Mouse (Mus musculus): ENCODE data around the gene Olfr1359. TPM values are rescaled to one million over a fixed set of nuclear protein-coding genes. Genes with fewer than 3 reads are reported as not detected.

Olfr1359 gene
- total RNA-seq, 2 experiments from 2014 or later = 0.34 TPM; not detected in 1

GRCm38 (mm10) chr13:21722373-21722925 is 24.5 kb downstream of the Olfr1359 start:
- no peak for ATAC-seq (replicated peaks; ENCODE audit: low FRiP score, poor library complexity, severe bottlenecking)

- no peak for ATAC-seq (replicated peaks; ENCODE audit: low FRiP score, poor library complexity, severe bottlenecking)
These were observed 25.3 kb downstream of the Olfr1359 start for GRCm38 (mm10) chr13:21722993-21723836.

GRCm38 (mm10) chr13:21727948-21728572 is 30.1 kb downstream of the Olfr1359 start:
- no peak for ATAC-seq (replicated peaks; ENCODE audit: low FRiP score, poor library complexity, severe bottlenecking)

GRCm38 (mm10) chr13:21729544-21729943 is 31.6 kb downstream of the Olfr1359 start:
- ATAC-seq (replicated peaks; ENCODE audit: low FRiP score, poor library complexity, severe bottlenecking) = no peak

GRCm38 (mm10) chr13:21733466-21733865 is 35.6 kb downstream of the Olfr1359 start:
- ATAC-seq (replicated peaks; ENCODE audit: low FRiP score, poor library complexity, severe bottlenecking) = no peak

GRCm38 (mm10) chr13:21734010-21734905 is 36.3 kb downstream of the Olfr1359 start:
- peak; percentile 66 for ATAC-seq (replicated peaks; ENCODE audit: low FRiP score, poor library complexity, severe bottlenecking)

GRCm38 (mm10) chr13:21734906-21735767 is 37.2 kb downstream of the Olfr1359 start, which contains the start of gene Hist1h4j:
Hist1h4j (plus strand) TSS chr13:21735064.
- ATAC-seq (replicated peaks; ENCODE audit: low FRiP score, poor library complexity, severe bottlenecking) = peak; percentile 85

- no peak for ATAC-seq (replicated peaks; ENCODE audit: low FRiP score, poor library complexity, severe bottlenecking)
These were observed 47.1 kb downstream of the Olfr1359 start for GRCm38 (mm10) chr13:21745006-21745405.

GRCm38 (mm10) chr13:21749387-21750158 is 51.7 kb downstream of the Olfr1359 start:
- no peak for ATAC-seq (replicated peaks; ENCODE audit: low FRiP score, poor library complexity, severe bottlenecking)

GRCm38 (mm10) chr13:21750159-21751017 is 52.5 kb downstream of the Olfr1359 start, which contains the start of gene Hist1h4k:
Hist1h4k (minus strand) TSS chr13:21750505.
- ATAC-seq (replicated peaks; ENCODE audit: low FRiP score, poor library complexity, severe bottlenecking) = peak; percentile 41

GRCm38 (mm10) chr13:21751417-21751816 is 53.5 kb downstream of the Olfr1359 start:
- ATAC-seq (replicated peaks; ENCODE audit: low FRiP score, poor library complexity, severe bottlenecking) = no peak

GRCm38 (mm10) chr13:21751827-21752226 is 53.9 kb downstream of the Olfr1359 start:
- no peak for ATAC-seq (replicated peaks; ENCODE audit: low FRiP score, poor library complexity, severe bottlenecking)

GRCm38 (mm10) chr13:21752356-21752755 is 54.4 kb downstream of the Olfr1359 start:
- 0 out of 2 replicates have a peak, but pooled peaks have one; percentile 1 for ATAC-seq (replicated peaks; ENCODE audit: low FRiP score, poor library complexity, severe bottlenecking)

GRCm38 (mm10) chr13:21753051-21753523 is 55.2 kb downstream of the Olfr1359 start:
- no peak for ATAC-seq (replicated peaks; ENCODE audit: low FRiP score, poor library complexity, severe bottlenecking)

- peak; percentile 81 for ATAC-seq (replicated peaks; ENCODE audit: low FRiP score, poor library complexity, severe bottlenecking)
These were observed 55.8 kb downstream of the Olfr1359 start, which contains the start of the genes Hist1h2ak and Hist1h2bn for GRCm38 (mm10) chr13:21753524-21754285. Hist1h2ak (minus strand) TSS chr13:21753827. Hist1h2bn (plus strand) TSS chr13:21754123.

Measured in erythroblast, adult 5-6 weeks (primary cell).